Mouse (Mus musculus): ENCODE measurements around the gene Psmc3ip. TPM values are rescaled to one million over a fixed set of nuclear protein-coding genes. Genes with fewer than 3 reads are reported as not detected.
A peak's percentile ranks its signal among the peaks of the same experiment; 100 is the strongest.

The Psmc3ip gene
- total RNA-seq, 2 experiments from 2014 or later, result 5.8 to 6.6 TPM

- peak in 1 of 2 experiments; percentile 42 for DNase-seq
Observed at GRCm38 (mm10) chr11:101052751-101053473, 42.3 kb downstream of the Psmc3ip start.

DNA sequence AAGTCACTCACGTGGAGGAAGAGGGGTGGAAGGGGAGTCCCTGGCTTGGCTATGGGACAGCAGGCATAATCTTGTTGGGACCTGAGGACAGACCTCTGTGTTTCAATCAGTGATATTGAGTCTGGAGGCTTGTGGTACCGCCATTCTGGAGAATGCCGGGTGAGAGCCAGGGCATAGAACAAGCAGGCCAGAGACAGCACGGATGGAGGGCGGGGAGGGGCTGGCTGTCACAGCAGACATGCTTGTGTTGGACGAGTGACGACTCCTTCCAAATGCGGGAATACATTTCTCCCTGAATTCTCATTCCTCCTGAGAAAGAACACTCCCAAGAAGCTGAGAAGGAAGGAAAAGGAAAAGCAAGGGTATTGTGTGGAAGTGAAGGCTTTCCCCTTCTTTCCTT, 43.6 kb downstream of the Psmc3ip start:
- no peak for DNase-seq

DNA sequence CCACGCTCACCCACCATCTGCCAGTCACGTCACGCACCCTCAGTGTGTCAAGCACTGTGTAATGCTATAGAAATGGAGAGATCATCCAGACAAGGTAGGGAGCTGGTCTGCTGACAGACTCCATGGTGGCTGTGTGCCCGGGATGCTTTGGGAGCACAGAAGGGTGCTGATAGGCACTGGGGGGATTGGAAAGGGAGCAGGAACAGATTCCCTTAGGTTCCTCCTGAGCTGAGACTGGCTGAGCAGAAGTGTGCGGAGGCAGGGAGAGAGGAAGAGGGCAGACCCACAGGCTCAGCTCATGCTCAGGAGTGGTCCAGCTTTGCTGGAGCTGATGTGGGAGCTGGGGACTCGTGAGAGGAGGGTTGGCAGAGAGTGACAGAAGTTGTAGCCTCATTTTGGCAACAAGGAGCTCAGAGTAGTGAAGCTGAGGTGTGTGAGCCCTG, 44.2 kb downstream of the Psmc3ip start:
- DNase-seq, result no peak

DNA sequence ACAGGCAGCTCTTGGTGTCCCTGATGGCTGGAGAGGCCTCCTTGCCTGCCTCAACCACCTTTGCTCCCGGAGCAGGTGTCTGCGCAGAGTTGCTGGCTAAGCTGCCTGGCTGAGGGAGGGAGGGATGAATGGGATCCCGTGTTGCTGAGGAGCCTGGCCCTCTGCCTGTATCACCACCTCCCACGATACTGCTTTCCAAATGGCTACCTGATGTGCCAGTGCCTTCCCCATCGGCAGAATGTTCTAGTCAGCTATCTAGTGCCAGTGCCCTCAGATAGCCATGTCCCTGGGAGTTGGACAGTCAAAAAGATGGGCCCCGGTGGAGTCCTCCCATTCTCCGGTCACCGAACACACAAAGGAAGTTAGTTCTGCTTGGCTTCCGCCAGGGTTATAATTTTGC, 44.9 kb downstream of the Psmc3ip start:
- no peak for DNase-seq

DNA sequence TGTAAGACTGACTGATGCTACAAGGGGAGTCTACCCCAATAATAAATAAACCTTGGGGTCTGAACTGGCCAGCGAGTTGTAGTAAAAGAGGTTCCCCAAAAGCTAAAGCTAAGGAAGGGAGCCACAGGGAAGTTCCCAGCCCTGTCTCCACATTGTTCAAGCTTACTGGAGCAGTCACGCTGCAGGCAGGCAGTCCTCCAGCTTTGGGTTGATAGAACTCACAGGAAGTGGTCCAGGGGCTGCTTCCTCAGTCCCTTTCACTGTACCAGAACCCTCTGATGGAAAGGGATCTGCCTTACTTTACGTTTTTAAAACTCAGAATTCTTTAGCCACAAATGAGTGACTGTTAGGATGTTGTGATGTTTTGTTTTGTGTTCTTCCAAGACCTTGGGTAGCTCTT, 47.7 kb downstream of the Psmc3ip start:
- DNase-seq, result no peak

GRCm38 (mm10) chr11:101046440-101046839, 48.8 kb downstream of the Psmc3ip start:
- DNase-seq, result no peak

GRCm38 (mm10) chr11:101045826-101046225, 49.4 kb downstream of the Psmc3ip start:
- DNase-seq, result no peak

Small RNA genes lying within 50 kb of the gene (microRNA-seq; reads per million reads assigned to microRNA genes)
- not detected for gene Gm27626

Other genes with a start within 250 kb of the Psmc3ip start
- gene Stat5b, start 244.7 kb downstream of the Psmc3ip start, total RNA-seq (2021), result 100 to 1,000 TPM in 1 of 2 experiments, 10 to 100 TPM in 1; 58.3 to 111 TPM
- 10 to 100 TPM; 26.3 to 39.8 TPM for gene Stat5a, start 236.1 kb downstream of the Psmc3ip start, total RNA-seq (2021)
- gene Stat3, start 155.9 kb downstream of the Psmc3ip start, total RNA-seq (2021), result 100 to 1,000 TPM in 1 of 2 experiments, 10 to 100 TPM in 1; 74.2 to 109 TPM
- 100 to 1,000 TPM; 307 to 340 TPM for gene Cavin1, start 124.5 kb downstream of the Psmc3ip start, total RNA-seq (2021)
- 100 to 1,000 TPM; 122 to 148 TPM for gene Atp6v0a1, start 86.0 kb downstream of the Psmc3ip start, total RNA-seq (2021)
- gene Naglu, start 25.4 kb downstream of the Psmc3ip start, total RNA-seq (2021), result 10 to 100 TPM; 36.3 to 47.0 TPM
- gene Hsd17b1, start 17.0 kb downstream of the Psmc3ip start, total RNA-seq (2021), result 1 to 10 TPM; 1.5 to 3.3 TPM
- gene Coasy, start 12.9 kb downstream of the Psmc3ip start, total RNA-seq (2021), result 100 to 1,000 TPM in 1 of 2 experiments, 10 to 100 TPM in 1; 71.3 to 111 TPM
- gene Mlx, start 8.2 kb downstream of the Psmc3ip start, total RNA-seq (2021), result 10 to 100 TPM; 50.1 to 63.1 TPM
- 10 to 100 TPM; 53.2 to 57.2 TPM for gene Retreg3, start 24.5 kb upstream of the Psmc3ip start, total RNA-seq (2021)
- 10 to 100 TPM; 41.3 to 42.7 TPM for gene Tubg1, start 24.5 kb upstream of the Psmc3ip start, total RNA-seq (2021)
- 1 to 10 TPM; 5.9 to 7.0 TPM for gene Tubg2, start 60.5 kb upstream of the Psmc3ip start, total RNA-seq (2021)
- 1 to 10 TPM; 4.6 to 4.9 TPM for gene Cntnap1, start 75.1 kb upstream of the Psmc3ip start, total RNA-seq (2021)
- gene Plekhh3, start 75.9 kb upstream of the Psmc3ip start, total RNA-seq (2021), result 10 to 100 TPM; 21.5 to 30.0 TPM
- gene Ccr10, start 80.0 kb upstream of the Psmc3ip start, total RNA-seq (2021), result under 1 TPM in 1 of 2 experiments, not detected in 1; 0.43 TPM
- 10 to 100 TPM; 30.0 to 37.7 TPM for gene Ezh1, start 131.0 kb upstream of the Psmc3ip start, total RNA-seq (2021)
- 10 to 100 TPM; 39.5 to 61.8 TPM for gene Ramp2, start 150.6 kb upstream of the Psmc3ip start, total RNA-seq (2021)
- gene Vps25, start 158.3 kb upstream of the Psmc3ip start, total RNA-seq (2021), result 100 to 1,000 TPM in 1 of 2 experiments, 10 to 100 TPM in 1; 90.6 to 121 TPM
- 1 to 10 TPM; 1.5 to 2.5 TPM for gene Wnk4, start 165.1 kb upstream of the Psmc3ip start, total RNA-seq (2021)
- gene Cntd1, start 183.6 kb upstream of the Psmc3ip start, total RNA-seq (2021), result under 1 TPM; 0.23 to 0.26 TPM
- gene Coa3, start 183.7 kb upstream of the Psmc3ip start, total RNA-seq (2021), result 10 to 100 TPM; 69.2 to 75.4 TPM
- 100 to 1,000 TPM; 150 to 159 TPM for gene Becn1, start 206.8 kb upstream of the Psmc3ip start, total RNA-seq (2021)
- 100 to 1,000 TPM; 122 to 145 TPM for gene Psme3, start 220.8 kb upstream of the Psmc3ip start, total RNA-seq (2021)
- gene Aoc2, start 229.6 kb upstream of the Psmc3ip start, total RNA-seq (2021), result 1 to 10 TPM; 4.6 to 7.1 TPM
- gene Aoc3, start 235.2 kb upstream of the Psmc3ip start, total RNA-seq (2021), result 10 to 100 TPM; 40.4 to 67.8 TPM

All from adrenal gland, postnatal 36 days (tissue).